ENCODE assay signal across 8 mouse cellular contexts in the genomic region with DNA sequence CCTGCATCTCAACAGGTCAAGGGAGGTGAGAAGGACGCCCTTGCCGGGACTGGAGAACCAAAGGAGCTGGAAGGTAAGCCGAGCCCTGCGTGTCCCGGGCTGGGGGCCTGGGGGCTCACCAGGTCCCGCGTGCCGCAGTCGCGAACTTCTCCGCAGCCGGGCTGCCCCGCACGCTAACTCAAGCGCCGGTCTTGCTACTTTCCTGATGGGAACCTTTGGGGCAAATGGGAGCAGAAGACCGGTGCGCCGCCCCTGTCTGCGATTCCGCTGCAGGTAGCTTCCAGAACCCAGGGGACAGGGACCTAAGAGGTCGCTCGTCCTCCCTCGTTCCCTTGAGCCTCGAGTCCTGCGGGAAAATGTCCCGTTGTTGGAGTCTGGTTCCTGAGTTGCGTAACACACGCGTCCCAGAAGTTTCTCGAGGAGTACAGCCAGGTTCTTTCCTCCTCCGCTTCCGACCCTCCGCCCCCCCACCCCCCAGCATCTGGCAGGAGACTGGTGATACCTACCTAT. TPM values are rescaled to one million over a fixed set of nuclear protein-coding genes. Genes with fewer than 3 reads are reported as not detected.
DNase-seq lines count a peak whose midpoint lies in the region; ATAC-seq lines count a peak whose summit lies in the region.

No protein-coding gene starts in this region.

- H3K9me3 ChIP-seq in hindbrain, embryonic 16.5 days (ENCODE audit: control insufficient read depth, low read length), result no peaks in the 10 kb centered on the region
- no peaks in the 10 kb centered on the region for H3K9me3 ChIP-seq in lung, embryonic 16.5 days (ENCODE audit: control insufficient read depth, low read length)

- H3K4me2 ChIP-seq in hindbrain, embryonic 16.5 days (ENCODE audit: low read length), result peak overlapping the region; percentile 100
- peak overlapping the region; percentile 100 for H3K4me2 ChIP-seq in lung, embryonic 16.5 days (ENCODE audit: low read depth, low read length)

- WGBS in hindbrain, embryonic 16.5 days, result 0% methylated on average over 34 of the region's 34 CpGs
- WGBS in lung, embryonic 16.5 days, result 0% methylated on average over 26 of the region's 34 CpGs

- H3K27me3 ChIP-seq in hindbrain, embryonic 16.5 days (replicated peaks; ENCODE audit: control insufficient read depth, insufficient read depth, low read length), result peaks cover 11% of the 10 kb centered on the region
- peaks cover 12% of the 10 kb centered on the region for H3K27me3 ChIP-seq in lung, embryonic 16.5 days (ENCODE audit: control insufficient read depth, insufficient read depth, low read depth, low read length)

- peak overlapping the region; percentile 64 for H3K9ac ChIP-seq in hindbrain, embryonic 16.5 days (ENCODE audit: low read depth, low read length)
- peak overlapping the region; percentile 74 for H3K9ac ChIP-seq in lung, embryonic 16.5 days (ENCODE audit: low read length)

- H3K36me3 ChIP-seq in hindbrain, embryonic 16.5 days (ENCODE audit: control insufficient read depth, insufficient read depth, low read length), result no peaks in the 10 kb centered on the region
- no peaks in the 10 kb centered on the region for H3K36me3 ChIP-seq in lung, embryonic 16.5 days (ENCODE audit: control insufficient read depth, insufficient read depth, low read length)

- H3K4me1 ChIP-seq in hindbrain, embryonic 16.5 days (ENCODE audit: control insufficient read depth, insufficient read depth, low read depth, low read length), result peaks cover 19% of the 10 kb centered on the region
- peaks cover 7% of the 10 kb centered on the region; the same call in 1 of the 2 replicates for H3K4me1 ChIP-seq in lung, embryonic 16.5 days (replicated peaks; ENCODE audit: control insufficient read depth, insufficient read depth, low read length)

- DNase-seq in adrenal gland, postnatal 14 days, result peak; percentile 54
- no peak for DNase-seq in adrenal gland, adult 2 months
- no peak for DNase-seq in layer of hippocampus, postnatal 10 days (ENCODE audit: low spot score in 2 of 2)

- H3K4me3 ChIP-seq in hindbrain, embryonic 16.5 days (ENCODE audit: low read length), result peak overlapping the region; percentile 67
- H3K4me3 ChIP-seq in lung, embryonic 16.5 days (ENCODE audit: low read length), result peak overlapping the region; percentile 76

- peak; percentile 42 for ATAC-seq in CD4-positive, CD25-positive, alpha-beta regulatory T cell, adult 4 months
- 0 out of 2 replicates have a peak, but pooled peaks have one; percentile 4 for ATAC-seq in erythroid progenitor cell, adult 5-6 weeks (replicated peaks; ENCODE audit: low FRiP score, poor library complexity, severe bottlenecking)
- ATAC-seq in hindbrain, embryonic 16.5 days, result no peak; the same call in 1 of the 2 replicates
- ATAC-seq in lung, embryonic 16.5 days (ENCODE audit: low read depth), result peak; percentile 34; the same call in 1 of the 2 replicates
- no peak for ATAC-seq in megakaryocyte-erythroid progenitor cell, adult 5-6 weeks (replicated peaks; ENCODE audit: low FRiP score, low TSS enrichment, poor library complexity, severe bottlenecking)

- no peak overlapping the region for H3K27ac ChIP-seq in hindbrain, embryonic 16.5 days (ENCODE audit: low read depth, low read length)
- H3K27ac ChIP-seq in lung, embryonic 16.5 days (ENCODE audit: low read length), result no peak overlapping the region

RNA-seq across cellular contexts. Expression of a gene that starts 0.4 kb away (rescaled TPM):
- total RNA-seq in adrenal gland, postnatal 14 days (2021), result 37.3 and 43.2 TPM in 2 replicates
- total RNA-seq in adrenal gland, adult 2 months (2021), result 10 to 100 TPM; 32.8 to 50.0 TPM
- 4.3 and 5.6 TPM in 2 replicates for polyA plus RNA-seq in adrenal gland, adult 2 months (2012; rRNA removed)
- polyA plus RNA-seq in CD4-positive, CD25-positive, alpha-beta regulatory T cell, adult 4 months (2017; shearing (Covaris generic)), result 10 to 100 TPM in 1 of 2 experiments, 1 to 10 TPM in 1; 9.4 to 18.2 TPM
- total RNA-seq in erythroid progenitor cell, adult 5-6 weeks (2015; ENCODE audit: low replicate concordance), result 145 and 147 TPM in 2 replicates
- 67.4 and 102 TPM in 2 replicates for total RNA-seq in erythroid progenitor cell, adult 5-6 weeks (2017; ENCODE audit: low replicate concordance)
- polyA plus RNA-seq in hindbrain, embryonic 16.5 days (2015; fragmentation: Nextera tagmentation; extraction: Ambion mirVana), result 1.9 and 3.0 TPM in 2 replicates
- 8.3 and 8.4 TPM in 2 replicates for polyA plus RNA-seq in lung, embryonic 16.5 days (2015; fragmentation: Nextera tagmentation; extraction: Ambion mirVana)
- total RNA-seq in megakaryocyte-erythroid progenitor cell, adult 5-6 weeks (2014; fragmentation: Nextera tagmentation), result 52.5 and 58.0 TPM in 2 replicates
- total RNA-seq in megakaryocyte-erythroid progenitor cell, adult 5-6 weeks (2017), result 15.6 and 16.7 TPM in 2 replicates
- 10 to 100 TPM; 10.3 to 11.1 TPM for total RNA-seq in layer of hippocampus, postnatal 10 days (2021)

RNA-seq across cellular contexts. Expression of a gene that starts 36.8 kb away (rescaled TPM):
- total RNA-seq in adrenal gland, postnatal 14 days (2021), result not detected in 2 replicates
- total RNA-seq in adrenal gland, adult 2 months (2021), result not detected
- not detected in 2 replicates for polyA plus RNA-seq in adrenal gland, adult 2 months (2012; rRNA removed)
- polyA plus RNA-seq in CD4-positive, CD25-positive, alpha-beta regulatory T cell, adult 4 months (2017; shearing (Covaris generic)), result not detected
- total RNA-seq in erythroid progenitor cell, adult 5-6 weeks (2015; ENCODE audit: low replicate concordance), result not detected in 2 replicates
- not detected in 2 replicates for total RNA-seq in erythroid progenitor cell, adult 5-6 weeks (2017; ENCODE audit: low replicate concordance)
- 0.15 and 0.28 TPM in 2 replicates for polyA plus RNA-seq in hindbrain, embryonic 16.5 days (2015; fragmentation: Nextera tagmentation; extraction: Ambion mirVana)
- polyA plus RNA-seq in lung, embryonic 16.5 days (2015; fragmentation: Nextera tagmentation; extraction: Ambion mirVana), result 0.35 TPM in 2 replicates
- not detected in 2 replicates for total RNA-seq in megakaryocyte-erythroid progenitor cell, adult 5-6 weeks (2014; fragmentation: Nextera tagmentation)
- not detected in 2 replicates for total RNA-seq in megakaryocyte-erythroid progenitor cell, adult 5-6 weeks (2017)
- total RNA-seq in layer of hippocampus, postnatal 10 days (2021), result not detected

Comparison
In these comparisons a context has a peak if more than half of its experiments do, and no peak if none do; other contexts are left out.
1. ATAC-seq: peak in CD4-positive, CD25-positive, alpha-beta regulatory T cell, adult 4 months (single experiment), erythroid progenitor cell, adult 5-6 weeks (single experiment) and lung, embryonic 16.5 days (single experiment); none in hindbrain, embryonic 16.5 days (single experiment) and megakaryocyte-erythroid progenitor cell, adult 5-6 weeks (single experiment).